Mouse (Mus musculus) left cerebral cortex, postnatal 4 days (tissue): ENCODE measurements around the gene Eif4a2. TPM values are rescaled to one million over a fixed set of nuclear protein-coding genes. Genes with fewer than 3 reads are reported as not detected.
"Not testable (repeated sequence)": the region's sequence is repeated elsewhere in the genome, so short reads cannot be mapped to it uniquely, and the experiment has no call there.

Source experiments
- DNase-seq: peaks from one replicate; pipeline ENCODE4 v3.0.0-alpha.2; 2022
- intact Hi-C: fragments of 180-260 bp; cut with DNase I; formaldehyde crosslinking; loops from one replicate; pipeline ENCODE4 v1.15.1; 2025
- total RNA-seq, 2 experiments: library from RNA; stranded (reverse); gene quantifications; 2 replicates each; pipeline ENCODE4 v1.2.3; 2021

Eif4a2 gene
- 100 to 1,000 TPM; 666 to 672 TPM for total RNA-seq

DNA sequence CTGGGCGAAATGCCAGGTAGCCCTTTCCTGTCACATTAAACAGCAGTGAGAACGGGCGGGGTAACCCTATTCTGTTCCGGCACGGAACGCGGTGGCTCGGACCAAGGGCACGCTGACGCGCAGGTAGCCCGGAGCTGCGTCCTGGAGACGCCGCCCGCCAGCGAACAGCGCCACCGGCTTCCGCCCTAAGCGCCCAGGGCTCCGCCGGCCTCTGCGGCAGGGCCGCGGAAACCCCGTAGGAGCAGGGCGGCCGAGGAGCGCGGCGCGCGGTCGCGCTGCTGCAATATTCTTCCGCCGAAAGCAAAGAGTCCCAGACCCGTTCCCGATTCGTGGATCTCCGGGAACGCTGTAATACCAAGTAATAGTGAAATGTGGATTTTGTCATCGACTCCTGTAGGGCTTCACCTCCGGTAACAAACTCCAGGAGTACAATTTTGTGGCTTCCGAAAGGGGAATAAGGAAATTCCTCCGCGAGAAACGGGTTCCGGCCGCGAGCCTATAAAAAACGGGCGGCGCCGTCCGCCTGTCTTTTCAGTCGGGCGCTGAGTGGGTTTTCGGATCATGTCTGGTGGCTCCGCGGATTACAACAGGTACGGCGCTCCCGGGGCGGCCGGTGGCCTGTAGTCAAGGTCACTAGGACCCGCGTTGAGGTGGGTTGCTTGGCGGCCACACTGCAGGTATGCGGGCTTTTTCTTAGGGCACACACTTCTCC is at the start of gene Eif4a2:
Gene Eif4a2, plus strand, starts transcription at position 214 of the 712 bp plus-strand sequence.
- peak; percentile 92 for DNase-seq
- intact Hi-C loops = no loop called here

DNA sequence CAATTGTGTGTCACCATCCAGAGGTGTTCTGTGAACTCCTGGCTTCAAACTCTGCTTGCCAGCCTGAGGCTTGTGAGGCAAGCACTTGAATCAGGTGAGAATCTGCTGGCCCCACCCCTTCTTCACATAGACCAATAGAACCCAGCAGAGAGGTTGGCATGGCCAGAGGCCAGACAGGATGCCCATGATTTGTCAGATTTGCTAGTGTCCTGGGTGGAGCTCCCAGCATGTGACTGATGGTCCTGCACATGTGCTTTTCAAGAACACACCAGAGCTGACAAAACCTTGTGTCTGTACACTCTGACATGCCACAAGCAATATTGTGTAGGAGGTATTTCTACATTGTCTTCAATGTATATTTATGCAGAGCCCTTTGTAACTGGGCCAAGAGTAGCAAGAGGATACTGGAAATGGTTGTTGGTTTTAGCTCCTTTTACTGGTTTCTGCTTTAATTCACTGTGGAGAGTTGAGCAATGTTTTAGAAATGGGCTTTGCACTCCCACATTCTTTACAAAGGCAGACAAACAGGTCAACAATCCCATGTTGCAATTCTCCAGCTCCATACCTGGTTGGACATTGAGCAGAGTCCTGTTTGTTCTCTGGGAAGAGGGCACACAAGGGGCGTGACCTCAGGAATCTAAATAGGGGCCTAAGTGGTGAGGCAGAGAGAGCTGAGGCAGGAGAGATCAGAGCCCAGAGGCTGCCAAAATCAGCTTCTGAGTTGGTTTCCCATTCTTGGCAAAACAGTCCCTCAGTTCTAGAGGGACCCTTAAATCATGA is 49.4 kb upstream of the Eif4a2 start, which contains the start of gene Kng1:
Gene Kng1, plus strand, starts transcription at position 198 of the 780 bp plus-strand sequence.
- DNase-seq, intact Hi-C loops: not testable (repeated sequence)

DNA sequence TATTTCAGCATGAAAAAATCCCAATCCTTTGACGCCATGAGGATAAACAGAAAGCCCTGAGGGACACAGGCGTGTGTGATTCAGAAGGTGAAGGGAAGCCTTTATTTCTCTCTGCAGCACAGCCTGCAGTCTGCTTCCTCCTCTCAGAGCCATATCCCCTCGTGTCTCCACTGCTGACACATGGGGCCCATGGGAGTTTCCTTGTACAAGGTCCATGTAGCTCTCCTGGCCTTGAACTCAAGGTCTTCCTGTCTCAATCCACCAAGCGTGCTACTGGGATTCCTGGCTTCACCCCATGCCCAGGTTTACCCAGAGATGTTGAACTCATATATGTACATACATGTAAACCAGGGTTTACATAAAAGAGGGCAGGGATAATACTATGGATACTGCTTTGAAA is 47.6 kb upstream of the Eif4a2 start:
- intact Hi-C loops, DNase-seq: not testable (repeated sequence)

DNA sequence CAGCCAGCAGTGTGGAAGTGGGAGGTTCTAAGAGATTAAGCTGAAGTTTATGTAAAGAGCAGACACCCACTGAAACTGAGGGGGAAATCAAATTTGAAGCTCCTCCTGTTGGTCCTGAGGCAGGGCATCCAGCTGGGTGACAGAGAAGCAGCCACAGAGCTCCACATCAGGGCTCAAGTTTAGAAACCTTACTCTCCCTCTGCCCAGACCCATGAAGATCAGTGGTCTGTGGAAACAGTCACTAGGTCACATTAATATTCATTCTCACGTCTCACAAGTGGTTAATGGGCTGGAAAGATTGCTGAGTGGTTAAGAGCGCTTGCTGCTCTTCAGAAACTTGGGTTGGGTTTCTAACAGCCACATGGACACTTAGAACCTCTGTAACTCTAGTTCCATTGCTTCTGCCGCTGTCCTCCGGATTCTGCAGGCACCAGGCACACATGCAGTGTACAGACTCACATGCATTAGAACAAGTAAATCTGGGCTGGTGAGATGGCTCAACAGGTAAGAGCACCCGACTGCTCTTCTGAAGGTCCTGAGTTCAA is 46.4 kb upstream of the Eif4a2 start:
- DNase-seq, intact Hi-C loops: not testable (repeated sequence)

DNA sequence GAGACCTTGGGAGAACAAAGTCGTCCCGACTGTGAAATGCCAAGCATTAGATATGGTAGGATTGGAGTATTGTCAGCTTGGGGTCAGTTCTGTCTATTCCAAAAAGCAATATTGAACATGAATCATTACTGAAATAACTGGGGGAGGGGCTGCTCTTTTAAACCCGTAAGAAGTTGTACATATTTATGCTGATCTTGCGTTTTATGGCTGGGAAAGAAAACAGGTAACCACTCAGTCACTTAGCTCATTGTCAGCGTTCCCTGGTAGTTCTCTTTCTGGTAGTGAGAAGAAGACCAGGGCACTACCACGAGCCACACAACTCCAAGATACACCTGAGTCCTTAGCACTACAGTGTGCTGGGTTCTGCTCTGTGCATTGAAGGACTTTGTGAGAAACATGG is 29.7 kb upstream of the Eif4a2 start:
- intact Hi-C loops, DNase-seq: not testable (repeated sequence)

DNA sequence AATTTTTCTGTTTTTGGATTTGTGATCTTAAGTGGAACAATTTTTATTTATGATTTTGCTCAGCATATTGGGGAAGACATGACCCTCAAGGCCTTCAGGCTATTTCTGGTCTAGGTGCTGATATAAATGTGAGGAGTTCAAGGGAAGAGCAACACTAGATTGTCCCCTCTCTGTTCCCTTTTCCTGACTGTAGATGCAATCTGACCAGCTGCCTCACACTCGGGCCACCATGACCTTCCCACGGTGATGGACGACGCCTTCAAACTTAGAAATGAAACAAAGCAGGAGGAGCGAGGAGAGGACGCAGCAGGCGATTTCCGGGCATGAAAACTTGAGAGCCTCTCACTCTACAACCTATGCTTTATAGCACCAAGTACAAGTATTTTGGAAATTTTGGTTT is 20.1 kb upstream of the Eif4a2 start:
- intact Hi-C loops, DNase-seq: not testable (repeated sequence)

DNA sequence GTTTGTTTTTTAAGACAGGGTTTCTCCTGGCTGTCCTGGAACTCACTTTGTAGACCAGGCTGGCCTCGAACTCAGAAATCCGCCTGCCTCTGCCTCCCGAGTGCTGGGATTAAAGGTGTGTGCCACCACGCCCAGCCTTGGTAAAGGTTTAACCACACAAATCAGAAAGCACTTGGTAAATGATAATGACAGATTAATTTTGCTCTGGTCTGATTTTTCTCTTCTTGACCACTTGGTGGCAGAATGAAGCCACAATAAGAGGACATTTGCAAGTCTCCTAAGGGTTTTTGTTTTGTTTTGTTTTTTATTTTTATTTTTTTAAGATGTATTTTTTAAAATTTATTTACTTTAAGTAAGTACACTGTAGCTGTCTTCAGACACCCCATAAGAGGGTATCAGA is 19.5 kb upstream of the Eif4a2 start:
- intact Hi-C loops, DNase-seq: not testable (repeated sequence)

DNA sequence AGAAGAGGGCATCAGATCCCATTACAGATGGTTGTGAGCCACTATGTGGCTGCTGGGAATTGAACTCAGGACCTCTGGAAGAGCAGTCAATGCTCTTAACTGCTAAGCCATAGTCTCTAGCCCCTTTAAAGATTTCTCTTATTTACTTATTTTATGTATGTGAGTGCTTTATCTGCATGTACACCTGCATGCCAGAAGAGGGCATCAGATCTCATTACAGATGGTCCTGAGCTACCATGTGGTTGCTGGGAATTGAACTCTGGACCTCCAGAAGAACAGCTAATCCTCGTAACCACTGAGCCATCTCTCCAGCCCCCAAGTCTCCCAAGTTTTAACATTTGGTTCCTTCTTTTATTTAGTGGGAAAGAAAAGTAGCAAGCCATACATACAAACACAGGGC is 18.8 kb upstream of the Eif4a2 start:
- intact Hi-C loops, DNase-seq: not testable (repeated sequence)

DNA sequence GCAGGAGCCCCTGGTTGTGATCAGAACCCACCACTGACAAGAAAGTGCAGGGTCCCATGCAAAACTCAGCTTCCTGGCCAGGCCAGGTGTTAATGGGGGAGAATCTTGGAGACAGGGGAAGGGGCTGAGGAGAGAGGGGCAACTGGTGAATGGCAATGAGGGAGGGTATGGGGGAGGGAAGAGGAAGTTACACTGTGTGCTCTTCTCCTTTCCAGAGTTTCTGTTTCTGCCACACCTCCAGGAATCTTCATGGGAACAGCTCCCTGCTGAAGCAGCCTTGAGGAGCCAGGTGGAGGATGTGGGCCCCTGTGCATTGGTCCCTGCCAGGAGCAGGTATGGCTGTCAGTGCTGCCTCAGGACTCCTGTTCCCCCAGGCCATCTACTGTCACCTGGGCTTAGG is 15.9 kb upstream of the Eif4a2 start:
- not testable (repeated sequence) for DNase-seq
- intact Hi-C loops = loop anchor here (5.0 kb wide), 1 partner anchor 46 kb away; no protein-coding TSS in a partner anchor

DNA sequence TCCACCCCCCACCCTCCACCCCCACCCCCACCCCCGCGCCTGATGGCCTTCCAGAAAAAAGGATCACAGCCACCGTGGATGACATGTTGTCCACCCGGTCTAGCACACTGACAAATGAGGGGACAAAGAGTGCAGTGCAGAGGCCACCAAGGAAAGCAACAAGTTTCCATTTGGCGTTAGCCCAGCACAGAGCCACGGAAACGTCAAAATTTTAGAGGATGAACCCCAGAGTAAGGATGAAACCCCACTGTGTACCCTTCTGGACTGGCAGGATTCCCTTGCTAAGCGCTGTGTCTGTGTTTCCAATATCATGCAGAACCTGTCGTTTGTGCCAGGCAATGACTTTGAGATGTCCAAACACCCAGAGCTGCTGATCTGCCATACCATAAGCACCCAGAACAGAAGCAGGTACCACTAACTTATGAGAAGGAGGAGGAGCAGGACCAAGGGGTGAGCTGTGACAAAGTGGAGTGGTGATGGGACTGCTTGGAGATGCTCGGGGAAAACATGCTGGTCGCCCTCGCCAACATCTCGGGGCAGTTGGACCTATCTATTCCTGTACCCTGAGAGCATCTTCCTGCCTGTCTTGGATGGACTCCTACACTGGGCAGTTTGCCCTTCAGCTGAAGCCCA is 13.8 kb upstream of the Eif4a2 start:
- intact Hi-C loops = loop anchor here (5.0 kb wide), 1 partner anchor 44 kb away; no protein-coding TSS in a partner anchor

DNA sequence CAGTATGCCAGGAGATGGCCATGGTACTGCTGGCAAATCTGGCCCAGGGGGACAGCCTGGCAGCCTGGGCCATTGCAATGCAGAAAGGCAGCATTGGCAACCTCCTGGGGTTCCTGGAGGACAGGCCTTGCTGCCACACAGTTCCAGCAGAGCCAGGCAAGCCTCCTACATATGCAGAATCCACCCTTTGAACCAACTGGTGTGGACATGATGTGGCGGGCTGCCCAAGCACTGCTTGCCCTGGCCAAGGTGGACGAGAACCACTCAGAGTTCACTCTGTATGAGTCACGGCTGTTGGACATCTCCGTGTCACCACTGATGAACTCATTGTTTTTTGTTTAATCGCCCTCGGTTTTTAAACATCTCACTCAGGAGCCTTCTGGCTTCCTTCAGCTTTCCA is 13.1 kb upstream of the Eif4a2 start:
- no peak for DNase-seq
- intact Hi-C loops = loop anchor here (5.0 kb wide), 1 partner anchor 43 kb away; no protein-coding TSS in a partner anchor

More for the DNA sequence above, 13.8 kb upstream of the Eif4a2 start:
- DNase-seq = no peak

DNA sequence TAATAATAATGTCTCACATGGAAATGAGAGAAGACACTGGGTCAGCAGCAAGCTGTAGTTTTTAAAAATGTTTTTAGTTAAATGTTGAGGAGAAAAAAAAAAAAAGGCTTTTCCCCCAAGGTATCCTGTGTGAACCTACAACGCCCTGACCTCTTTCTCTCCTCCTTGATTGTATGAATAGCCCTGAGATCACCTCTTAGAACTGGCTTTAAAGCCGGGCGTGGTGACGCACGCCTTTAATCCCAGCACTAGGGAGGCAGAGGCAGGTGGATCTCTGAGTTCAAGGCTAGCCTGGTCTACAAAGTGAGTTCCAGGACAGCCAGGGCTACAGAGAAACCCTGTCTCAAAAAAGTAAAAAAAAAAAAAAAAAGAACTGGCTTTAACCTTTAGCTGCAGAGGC is 11.7 kb upstream of the Eif4a2 start:
- DNase-seq, intact Hi-C loops: not testable (repeated sequence)

DNA sequence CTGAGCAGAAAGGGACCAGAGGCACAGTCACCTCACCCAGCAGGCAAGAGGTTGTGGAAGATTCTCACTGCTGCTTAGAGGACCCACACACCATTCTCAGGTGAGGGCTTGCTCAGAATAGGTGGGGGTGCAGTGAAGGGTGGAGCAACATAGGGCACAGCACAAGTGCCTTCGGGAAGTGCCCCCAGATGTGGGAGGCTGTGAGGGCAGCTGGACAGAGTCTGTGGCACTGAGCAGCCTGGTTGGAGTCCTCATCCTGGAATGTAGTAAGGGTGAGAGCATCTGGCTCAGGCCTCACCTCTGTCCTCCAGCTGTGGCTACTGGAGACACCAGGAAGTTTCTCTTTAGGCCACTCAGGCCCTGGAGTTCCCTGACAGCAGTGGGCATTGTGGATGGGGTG is 10.4 kb upstream of the Eif4a2 start:
- intact Hi-C loops, DNase-seq: not testable (repeated sequence)

DNA sequence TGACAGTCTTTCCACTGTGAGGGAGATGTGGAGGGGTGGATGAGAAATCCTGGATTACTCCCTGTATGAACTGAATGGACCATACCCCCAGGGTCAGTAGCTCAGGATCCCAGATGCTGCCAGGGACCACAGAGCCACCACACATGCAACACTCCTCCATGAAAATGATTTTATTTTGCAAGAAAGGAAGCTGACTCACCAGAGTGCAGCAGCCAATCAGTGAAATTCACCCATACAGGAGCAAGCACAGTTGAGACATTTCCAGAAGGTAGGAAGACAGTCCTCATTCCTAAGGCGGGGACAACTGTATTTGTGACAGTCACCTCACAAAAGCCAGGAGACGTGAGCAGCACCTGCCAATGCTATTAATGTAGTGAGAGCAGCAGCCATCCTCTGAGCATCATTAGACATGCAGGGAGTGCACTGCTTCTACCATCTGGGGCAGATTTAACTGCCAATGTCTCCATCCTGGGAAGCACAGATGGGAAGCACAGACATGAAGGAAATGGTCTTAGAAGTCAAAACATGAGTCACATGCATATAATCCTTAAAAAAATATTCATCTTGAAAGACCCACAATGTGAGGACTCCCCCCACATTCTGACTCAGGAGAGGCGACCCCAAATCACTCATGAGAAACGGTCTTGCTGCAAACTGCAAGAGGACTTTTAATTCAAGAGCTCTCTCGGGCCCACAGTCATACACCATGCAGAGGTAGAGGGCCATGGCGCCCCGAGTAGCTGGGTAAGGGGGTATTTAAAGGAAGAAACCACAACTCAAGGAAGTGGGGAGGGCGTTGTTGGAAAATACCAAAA is 9.7 kb upstream of the Eif4a2 start:
- DNase-seq, intact Hi-C loops: not testable (repeated sequence)

DNA sequence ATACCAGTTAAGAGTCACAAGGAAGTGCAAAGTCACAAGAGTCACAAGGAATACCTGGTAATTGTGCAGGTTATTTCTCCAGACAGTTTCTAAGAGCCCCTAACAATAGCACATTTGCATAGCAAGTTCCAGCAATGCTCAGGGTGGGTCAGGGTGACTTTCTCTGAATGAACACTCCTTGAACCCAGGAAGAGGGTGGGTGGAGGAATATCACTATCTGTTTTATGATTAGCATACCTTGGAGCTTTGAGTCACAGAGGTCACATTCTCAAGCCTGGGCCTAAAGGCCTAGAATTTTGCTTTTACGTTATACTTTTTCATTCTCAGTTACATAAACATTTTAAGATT is 9.2 kb upstream of the Eif4a2 start:
- intact Hi-C loops, DNase-seq: not testable (repeated sequence)

DNA sequence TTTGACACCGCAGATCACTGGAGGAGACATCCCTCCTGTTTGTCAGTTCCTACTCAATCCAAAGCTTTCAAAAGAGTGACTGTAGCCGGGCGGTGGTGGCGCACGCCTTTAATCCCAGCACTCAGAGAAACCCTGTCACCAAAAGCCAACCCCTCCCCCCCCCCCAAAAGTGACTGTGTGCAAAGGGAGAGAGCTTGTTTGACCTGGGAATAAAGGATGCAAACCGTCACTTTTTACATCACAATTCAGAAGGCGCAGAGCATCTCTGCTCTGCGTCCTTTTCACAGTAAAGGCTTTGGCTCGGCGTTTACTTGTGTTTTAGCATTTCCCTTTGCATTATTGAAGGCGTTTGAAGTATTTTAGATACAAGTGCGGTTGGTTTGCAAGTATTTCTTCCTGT is 7.6 kb upstream of the Eif4a2 start:
- DNase-seq = no peak
- intact Hi-C loops = no loop called here

DNA sequence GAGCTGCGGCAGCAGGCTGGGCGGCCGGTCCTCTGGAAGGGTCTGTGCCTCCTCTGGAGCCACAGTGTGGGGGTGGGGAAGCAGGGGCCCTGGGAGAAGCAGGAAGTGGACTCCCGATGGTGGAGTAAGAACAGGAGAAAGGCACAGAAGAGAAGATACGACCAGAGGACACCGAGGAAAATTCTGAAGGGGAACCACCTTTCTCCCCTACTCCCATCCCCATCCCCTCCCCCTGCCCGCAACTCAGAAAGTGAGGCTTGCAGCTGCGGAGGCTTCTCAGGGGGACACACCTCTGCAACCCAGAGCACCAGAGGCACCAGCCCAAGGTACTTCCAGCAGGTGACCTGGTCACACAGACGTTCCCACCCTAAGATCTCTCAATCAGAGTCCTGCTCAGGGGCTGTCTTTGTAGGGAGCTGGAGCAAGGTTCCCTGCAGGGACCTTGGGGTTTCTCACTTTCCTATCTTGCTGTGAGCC is 7.1 kb upstream of the Eif4a2 start:
- intact Hi-C loops = no loop called here
- no peak for DNase-seq

DNA sequence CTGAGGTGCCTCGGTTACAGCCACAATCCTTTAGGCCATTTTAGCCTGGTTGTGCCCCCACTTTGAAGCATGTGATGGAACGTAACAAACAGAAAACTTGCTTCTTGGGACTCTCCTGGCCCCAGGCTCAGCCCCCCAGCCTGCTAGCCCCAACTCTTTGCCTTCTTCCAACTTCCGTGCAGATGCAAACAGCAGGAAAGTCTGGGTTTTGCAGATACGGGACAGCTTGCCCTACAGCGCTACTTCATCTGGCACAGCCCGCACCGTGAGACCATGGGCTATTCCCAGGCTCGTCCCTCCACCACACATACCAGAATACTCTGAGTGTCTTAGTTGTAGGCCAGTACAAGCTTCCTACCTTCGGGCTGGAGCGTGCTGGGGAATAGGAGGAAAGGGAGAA is 6.6 kb upstream of the Eif4a2 start:
- no peak for DNase-seq
- intact Hi-C loops = no loop called here

DNA sequence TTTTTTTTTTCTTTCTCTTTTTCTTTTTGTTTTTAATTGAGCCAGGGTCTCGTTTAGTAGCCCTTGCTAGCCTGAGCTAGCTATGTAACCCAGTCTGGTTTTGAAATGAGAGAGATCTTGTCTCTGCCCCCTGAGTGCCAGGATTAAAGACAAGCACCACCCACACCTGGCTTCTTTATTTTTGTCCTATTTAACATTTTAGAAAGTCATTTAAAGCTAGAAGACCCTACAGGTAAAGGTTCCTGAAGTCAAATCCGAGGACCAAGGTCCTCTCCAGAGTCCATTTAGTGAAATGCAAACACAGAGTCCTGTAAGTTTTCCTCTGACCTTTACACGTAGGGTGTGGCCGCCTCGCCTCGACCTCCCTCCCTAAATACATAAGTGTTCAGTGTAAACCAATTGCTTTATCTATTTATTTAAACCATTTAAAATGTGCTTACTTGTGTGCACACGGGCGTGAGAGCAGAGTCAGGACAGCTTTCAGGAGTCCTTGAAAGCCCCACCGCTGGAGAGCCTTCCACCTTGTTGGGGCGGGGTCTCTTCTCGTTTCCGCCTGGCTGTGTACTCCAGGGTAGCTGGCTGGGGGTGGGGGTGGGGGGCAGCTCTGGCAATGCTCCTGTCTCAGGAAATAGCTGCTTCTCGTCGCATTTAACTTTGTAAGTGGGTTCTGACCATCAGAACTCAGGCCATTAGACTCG is 4.8 kb upstream of the Eif4a2 start:
- no peak for DNase-seq
- intact Hi-C loops = no loop called here
